Mouse (Mus musculus) layer of hippocampus, adult 2 months (tissue): Measurements from ENCODE around the gene Ip6k1. TPM values are rescaled to one million over a fixed set of nuclear protein-coding genes. Genes with fewer than 3 reads are reported as not detected.

ENCODE experiments used
- DNase-seq, 2 experiments: peaks; one replicate each; pipeline ENCODE4 v3.0.0; 2022; ENCODE audit warnings: low spot score in 2 of 2
- H3K27ac ChIP-seq: fragments of 200-600 bp; 2 replicates; pipeline ENCODE4 v1.8.1; 2022
- H3K4me3 ChIP-seq: fragments of 200-600 bp; 2 replicates; pipeline ENCODE4 v1.8.1; 2022; ENCODE audit warnings: mild to moderate bottlenecking
- CTCF ChIP-seq: fragments of 200-600 bp; conservative IDR thresholded peaks from 2 replicates; pipeline ENCODE4 v1.8.1; 2022; ENCODE audit warnings: antibody characterized with exemption, mild to moderate bottlenecking, moderate library complexity
- total RNA-seq, 2 experiments: library from RNA; stranded (reverse); gene quantifications; 2 replicates each; pipeline ENCODE4 v1.2.3; 2021

Gene Ip6k1
- total RNA-seq, 2 experiments from 2014 or later, result 222 to 228 TPM

DNA sequence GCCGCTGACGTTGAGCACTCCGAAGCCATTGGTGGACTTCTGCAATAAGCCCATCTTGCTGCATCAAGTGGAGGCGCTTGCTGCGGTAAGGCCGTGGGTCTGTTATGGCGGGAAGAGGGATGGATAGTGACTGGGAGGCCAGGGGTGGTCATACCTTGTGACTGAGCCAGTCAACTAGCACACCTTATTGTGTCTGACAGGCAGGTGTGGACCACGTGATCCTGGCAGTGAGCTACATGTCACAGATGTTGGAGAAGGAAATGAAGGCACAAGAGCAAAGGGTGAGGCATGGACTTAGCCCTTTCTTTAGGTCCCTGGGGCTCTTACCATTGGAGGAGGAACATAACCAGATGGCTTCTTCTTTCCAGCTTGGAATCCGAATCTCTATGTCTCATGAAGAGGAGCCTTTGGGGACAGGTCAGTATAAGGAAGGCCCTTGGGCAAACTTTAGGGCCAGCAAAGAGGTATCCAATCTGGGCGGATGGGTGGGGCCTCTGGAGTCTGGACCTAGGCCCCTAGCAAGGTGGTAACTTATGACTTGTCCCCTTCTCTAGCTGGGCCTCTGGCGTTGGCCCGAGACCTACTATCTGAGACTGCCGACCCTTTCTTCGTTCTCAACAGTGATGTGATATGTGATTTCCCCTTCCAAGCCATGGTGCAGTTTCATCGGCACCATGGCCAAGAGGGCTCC, 47.4 kb downstream of the Ip6k1 start:
- Histone ChIP-seq H3K4me3 (peak overlapping the region; percentile 92), H3K27ac (peak overlapping the region; percentile 86)
- no peak for DNase-seq
- no peak for TF ChIP-seq CTCF

DNA sequence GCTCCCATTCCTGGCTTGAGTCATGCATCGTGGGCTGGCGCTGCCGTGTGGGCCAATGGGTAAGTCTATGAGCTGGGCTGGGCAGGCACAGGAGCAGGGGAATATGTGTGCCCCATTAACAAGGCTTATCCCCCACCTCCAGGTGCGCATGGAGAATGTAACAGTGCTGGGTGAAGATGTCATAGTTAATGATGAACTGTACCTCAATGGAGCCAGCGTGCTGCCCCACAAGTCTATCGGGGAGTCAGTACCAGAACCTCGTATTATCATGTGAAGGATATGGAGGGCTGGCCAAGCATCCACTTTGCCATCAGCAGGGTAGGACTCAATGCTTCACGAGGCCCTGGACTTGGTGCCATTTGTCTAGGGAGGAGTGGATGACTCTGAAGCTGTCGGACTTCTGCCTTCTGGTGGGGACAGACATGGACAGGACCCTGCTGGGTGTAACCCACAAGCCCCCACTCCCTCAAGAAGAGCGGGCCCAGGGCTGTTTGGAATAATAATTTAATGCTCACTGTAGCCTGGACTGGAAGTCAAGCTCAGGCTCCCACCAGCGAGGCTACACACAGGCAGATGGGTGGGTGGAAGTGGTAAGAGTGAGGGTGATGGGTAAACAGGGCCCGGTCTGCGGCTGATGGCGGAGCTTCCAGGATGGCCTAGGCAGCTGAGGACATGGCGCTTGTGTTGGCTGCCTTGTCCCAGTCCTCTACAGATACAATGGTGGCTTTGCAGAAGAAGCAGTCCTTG, 49.1 kb downstream of the Ip6k1 start:
- peak overlapping the region; percentile 67; the same call in 1 of the 2 replicates for H3K27ac ChIP-seq
- H3K4me3 ChIP-seq, result no peak overlapping the region
- no peak for DNase-seq
- no peak for TF ChIP-seq CTCF

DNA sequence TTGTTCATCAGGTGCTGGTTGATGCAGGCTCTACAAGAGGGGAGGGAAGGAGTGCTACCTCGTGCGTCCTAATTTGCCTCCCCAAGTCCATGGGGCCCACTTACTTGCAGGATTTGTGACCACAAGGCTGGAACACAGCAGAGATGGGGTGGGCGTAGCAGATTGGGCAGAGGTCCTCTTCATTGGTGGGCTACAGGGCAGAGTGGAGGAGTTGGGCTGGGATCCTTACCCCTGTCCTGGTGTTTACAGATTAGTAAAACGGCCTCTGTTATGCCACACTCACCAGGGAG, 49.6 kb downstream of the Ip6k1 start:
- peak overlapping the region; percentile 67; the same call in 1 of the 2 replicates for H3K27ac ChIP-seq
- DNase-seq, result no peak
- TF ChIP-seq CTCF, result no peak
- no peak overlapping the region for H3K4me3 ChIP-seq

DNA sequence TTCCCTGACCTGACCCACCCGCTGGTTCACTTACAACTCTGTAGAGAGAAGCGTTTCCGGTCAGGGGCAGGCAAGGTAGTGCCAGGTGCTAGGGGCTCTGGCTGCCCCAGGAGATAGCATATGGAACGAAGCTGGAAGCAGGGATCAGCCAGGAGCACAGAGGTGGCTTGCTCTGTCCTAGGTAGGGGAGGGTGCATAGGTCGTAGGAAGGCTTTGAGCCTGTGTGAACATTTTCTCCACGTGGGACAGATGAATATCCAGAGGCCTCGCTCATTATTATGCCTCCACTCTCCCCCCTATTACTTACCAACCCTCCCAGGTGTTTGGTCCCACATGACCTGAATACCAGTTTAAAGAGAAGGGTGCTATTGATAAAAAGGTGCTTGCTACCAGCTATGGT, 50.1 kb downstream of the Ip6k1 start:
- H3K27ac ChIP-seq, result peak overlapping the region; percentile 67; the same call in 1 of the 2 replicates
- DNase-seq, result no peak
- no peak overlapping the region for H3K4me3 ChIP-seq
- no peak for TF ChIP-seq CTCF

GRCm38 (mm10) chr9:108052885-108053664, 50.8 kb downstream of the Ip6k1 start, which contains the start of gene Amigo3:
Gene Amigo3, plus strand, starts transcription at chr9:108053159.
- H3K4me3 ChIP-seq, result no peak within 1 kb of the TSS; the same call in 1 of the 2 replicates

GRCm38 (mm10) chr9:108053665-108054225, 51.4 kb downstream of the Ip6k1 start:
- H3K4me3 ChIP-seq, result no peak overlapping the region
- no peak overlapping the region; the same call in 1 of the 2 replicates for H3K27ac ChIP-seq
- no peak for DNase-seq
- no peak for TF ChIP-seq CTCF

More at GRCm38 (mm10) chr9:108052885-108053664, 50.8 kb downstream of the Ip6k1 start, which contains the start of gene Amigo3:
- DNase-seq, result peak; percentile 96 to 97
- peak; percentile 99 for TF ChIP-seq CTCF
- H3K27ac ChIP-seq, result peak within 1 kb of the TSS; percentile 67; the same call in 1 of the 2 replicates

DNA sequence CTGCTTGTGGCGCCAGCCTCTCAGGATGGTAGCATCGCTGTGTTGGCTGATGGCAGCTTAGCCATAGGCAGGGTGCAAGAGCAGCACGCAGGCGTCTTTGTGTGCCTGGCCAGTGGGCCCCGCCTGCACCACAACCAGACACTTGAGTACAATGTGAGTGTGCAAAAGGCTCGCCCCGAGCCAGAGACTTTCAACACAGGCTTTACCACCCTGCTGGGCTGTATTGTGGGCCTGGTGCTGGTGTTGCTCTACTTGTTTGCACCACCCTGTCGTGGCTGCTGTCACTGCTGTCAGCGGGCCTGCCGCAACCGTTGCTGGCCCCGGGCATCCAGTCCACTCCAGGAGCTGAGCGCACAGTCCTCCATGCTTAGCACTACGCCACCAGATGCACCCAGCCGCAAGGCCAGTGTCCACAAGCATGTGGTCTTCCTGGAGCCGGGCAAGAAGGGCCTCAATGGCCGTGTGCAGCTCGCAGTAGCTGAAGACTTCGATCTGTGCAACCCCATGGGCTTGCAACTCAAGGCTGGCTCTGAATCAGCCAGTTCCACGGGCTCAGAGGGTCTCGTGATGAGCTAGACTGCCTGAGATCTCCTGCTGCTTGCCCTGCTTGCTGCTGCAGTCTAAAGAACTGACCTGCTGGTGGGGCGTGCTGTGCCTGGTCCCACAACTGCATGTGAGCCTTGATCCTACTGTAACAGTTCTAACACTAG, 52.2 kb downstream of the Ip6k1 start:
- no peak for DNase-seq
- no peak overlapping the region for H3K27ac ChIP-seq
- H3K4me3 ChIP-seq, result no peak overlapping the region
- TF ChIP-seq CTCF, result no peak

DNA sequence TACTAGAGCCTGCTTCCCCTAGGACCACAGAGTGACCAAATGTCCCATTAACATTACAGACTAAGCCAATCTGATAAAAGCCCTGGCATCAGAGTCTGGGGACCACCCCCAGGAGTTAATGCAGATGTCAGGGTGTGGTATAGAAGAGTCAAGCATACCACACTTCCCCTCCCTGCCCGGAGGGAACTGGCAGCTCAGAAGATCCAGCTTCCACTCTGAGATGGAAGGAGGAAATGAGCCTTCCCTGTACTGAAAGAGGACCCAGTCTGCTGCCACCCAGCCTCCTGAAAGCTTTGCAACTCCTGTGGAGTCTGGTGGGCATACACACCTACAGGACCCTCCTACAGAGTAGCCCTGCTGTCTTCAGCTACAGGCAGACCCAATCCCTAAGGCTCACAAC, 52.8 kb downstream of the Ip6k1 start:
- TF ChIP-seq CTCF, result no peak

GRCm38 (mm10) chr9:108055661-108056237, 53.4 kb downstream of the Ip6k1 start:
- Histone ChIP-seq H3K4me3 (no peak overlapping the region), H3K27ac (no peak overlapping the region)
- DNase-seq, result no peak
- TF ChIP-seq CTCF, result no peak

More for the DNA sequence above, 52.8 kb downstream of the Ip6k1 start:
- Histone ChIP-seq H3K27ac (no peak overlapping the region), H3K4me3 (no peak overlapping the region)
- no peak for DNase-seq

DNA sequence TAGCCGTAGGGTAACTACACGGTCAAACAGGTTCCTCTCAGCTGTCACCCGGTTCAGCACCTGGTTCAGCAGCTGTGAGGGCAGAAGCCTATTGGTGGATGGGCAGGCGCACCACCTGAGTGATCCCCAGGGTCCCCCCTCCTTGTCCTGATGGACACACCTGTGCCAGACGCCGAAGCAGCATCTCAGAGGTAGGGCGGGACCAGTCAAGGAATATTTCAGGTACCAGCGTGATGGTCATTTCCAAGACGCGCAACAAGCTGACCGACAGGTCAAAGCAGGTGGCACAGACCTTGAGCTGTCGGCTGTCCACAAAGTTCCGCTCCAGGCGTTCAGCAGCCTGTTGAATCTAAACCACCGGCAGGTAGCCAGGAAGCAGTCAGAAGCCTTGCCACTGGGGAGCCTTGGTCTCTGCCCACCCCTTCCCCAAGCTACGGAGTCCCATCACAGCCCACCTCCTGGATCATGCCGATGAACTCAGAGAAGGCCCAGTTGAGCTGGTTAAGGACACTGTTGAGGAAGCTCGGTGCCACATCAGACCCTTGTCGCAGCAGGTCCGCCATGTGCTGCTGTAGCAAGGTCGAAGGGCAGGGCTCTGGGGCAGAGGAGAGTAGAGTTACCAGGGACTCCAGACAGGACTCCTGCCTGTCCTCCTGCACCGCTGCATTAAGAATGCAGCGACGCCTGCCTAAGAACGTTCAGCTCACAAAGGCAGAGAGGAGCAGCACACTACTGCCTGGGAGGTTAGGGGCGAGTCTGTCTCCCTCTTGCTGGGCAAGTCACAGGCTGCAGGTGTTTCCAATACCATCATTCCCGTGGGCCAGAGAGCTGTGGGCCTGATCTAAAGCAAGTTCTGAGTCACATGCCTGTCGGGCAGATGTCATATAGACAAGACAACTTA, 54.3 kb downstream of the Ip6k1 start:
- H3K27ac ChIP-seq, result no peak overlapping the region
- TF ChIP-seq CTCF, result no peak
- no peak for DNase-seq
- no peak overlapping the region for H3K4me3 ChIP-seq

DNA sequence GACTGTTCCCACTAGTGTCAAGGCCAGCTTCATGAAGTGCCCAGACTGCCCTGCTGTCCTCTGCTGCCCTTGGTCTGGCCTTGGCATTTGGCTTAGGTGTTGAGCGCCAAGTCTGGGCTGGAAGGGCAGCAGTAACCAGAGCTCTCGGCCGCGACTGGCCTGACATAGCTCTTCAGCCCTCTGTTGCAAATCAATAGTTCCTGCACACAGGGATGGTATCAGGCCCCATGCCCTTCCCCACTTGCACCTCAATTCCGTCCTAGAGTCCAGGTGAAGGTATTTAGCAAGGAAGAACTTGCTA, 54.9 kb downstream of the Ip6k1 start:
- TF ChIP-seq CTCF, result no peak
- Histone ChIP-seq H3K4me3 (no peak overlapping the region), H3K27ac (no peak overlapping the region)
- no peak for DNase-seq
